Mouse (Mus musculus) spleen, adult 2 months (tissue): ENCODE measurements at regions not wholly inside any gene's neighbourhood (a gene's known extent, or its start where the extent isn't known, plus 50 kb on each side); places are given as distances from the start of the nearest gene placed in this dataset.

Experiments
- CTCF ChIP-seq: fragments of 200-500 bp; IDR thresholded peaks from 2 replicates; pipeline ENCODE4 v1.5.1; 2011; ENCODE audit warnings: mild to moderate bottlenecking, inconsistent platforms; ENCODE audit not compliant: insufficient read depth, insufficient read length, insufficient replicate concordance; ENCODE audit errors: extremely low read depth
- POLR2A ChIP-seq: fragments of 200-500 bp; IDR thresholded peaks from 2 replicates; pipeline ENCODE4 v1.6.1; 2011; ENCODE audit warnings: low read depth, low read length, inconsistent platforms

DNA sequence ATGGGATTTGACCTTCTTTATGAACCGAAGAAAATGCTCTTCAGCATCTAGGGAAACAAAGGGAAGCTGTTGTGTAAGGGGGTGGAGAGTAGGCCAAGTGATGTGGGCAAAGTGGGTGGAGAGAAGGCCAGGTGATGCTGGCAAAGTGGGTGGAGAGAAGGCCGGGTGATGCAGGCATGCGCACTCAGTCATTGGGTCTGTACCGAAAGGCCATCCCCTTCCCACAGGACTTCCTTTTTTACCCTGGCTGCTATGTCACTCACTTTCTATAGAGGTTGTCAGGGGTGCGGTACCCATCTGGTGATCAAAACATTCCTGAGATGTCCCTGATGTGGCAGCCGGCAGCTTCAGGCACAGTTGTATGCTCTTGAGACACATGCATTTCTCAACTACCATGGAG lies 131.2 kb upstream of the Prok2 start:
- TF ChIP-seq POLR2A (no peak), CTCF (no peak)
